Mouse (Mus musculus) G1E (cell line): ENCODE data around the gene Fgfr2. TPM values are rescaled to one million over a fixed set of nuclear protein-coding genes. Genes with fewer than 3 reads are reported as not detected.
A peak's percentile ranks its signal among the peaks of the same experiment; 100 is the strongest.

Source experiments
- ATAC-seq: 2 replicates; pipeline ENCODE4 v1.8.0; 2016; ENCODE audit warnings: mild to moderate bottlenecking; ENCODE audit not compliant: insufficient number of reproducible peaks, poor library complexity, low FRiP score, severe bottlenecking; ENCODE audit errors: extremely low read depth
- DNase-seq: peaks from one replicate; pipeline ENCODE4 v3.0.0; 2012; ENCODE audit warnings: low spot score
- H3K27me3 ChIP-seq: 2 replicates; pipeline ENCODE4 v1.6.1; 2012; ENCODE audit warnings: mild to moderate bottlenecking, low read length, inconsistent platforms; ENCODE audit not compliant: insufficient read depth
- H3K36me3 ChIP-seq: replicated peaks from 2 replicates; pipeline ENCODE3; 2012; ENCODE audit warnings: mild to moderate bottlenecking, inconsistent platforms
- H3K4me1 ChIP-seq: 2 replicates; pipeline ENCODE4 v1.6.1; 2012; ENCODE audit warnings: low read depth, low read length, inconsistent platforms, mixed read lengths; ENCODE audit not compliant: insufficient read depth
- H3K4me3 ChIP-seq: 2 replicates; pipeline ENCODE4 v1.5.1; 2012; ENCODE audit warnings: low read depth, mild to moderate bottlenecking, inconsistent platforms, low read length, moderate library complexity, mixed read lengths
- H3K9me3 ChIP-seq: replicated peaks from 2 replicates; pipeline ENCODE4 v1.6.1; 2012; ENCODE audit warnings: inconsistent platforms
- CTCF ChIP-seq: IDR thresholded peaks from 2 replicates; pipeline ENCODE4 v1.5.1; 2012; ENCODE audit warnings: low read depth, low read length, inconsistent platforms, mixed read lengths
- GATA1 ChIP-seq: IDR thresholded peaks from 2 replicates; pipeline ENCODE4 v1.6.1; 2012; ENCODE audit warnings: borderline replicate concordance, low read length, inconsistent platforms, mixed read lengths
- GATA2 ChIP-seq: IDR thresholded peaks from 2 replicates; pipeline ENCODE4 v1.6.1; 2012; ENCODE audit warnings: low read depth, low read length, inconsistent platforms, borderline replicate concordance
- POLR2AphosphoS5 ChIP-seq: IDR thresholded peaks from 2 replicates; pipeline ENCODE4 v1.6.1; 2012; ENCODE audit warnings: low read depth, low read length, inconsistent platforms; ENCODE audit not compliant: insufficient replicate concordance
- TAL1 ChIP-seq: conservative IDR thresholded peaks from 2 replicates; pipeline ENCODE4 v1.6.1; 2012; ENCODE audit warnings: low read depth, low read length, inconsistent platforms, mixed read lengths
- polyA plus RNA-seq: library from polyadenylated mRNA; stranded (reverse); fragments of >175 nt; gene quantifications from 2 replicates; pipeline ENCODE4 v1.2.3, GENCODE M21; 2012
- total RNA-seq, 2 experiments: library from RNA; stranded (forward) in 1 of 2; stranded (reverse) in 1 of 2; fragments of 200-1000 nt in 1 of 2; fragments of >200 nt in 1 of 2; fragmentation: Nextera tagmentation in 1 of 2; gene quantifications; 2 replicates each; pipeline ENCODE4 v1.2.3; 2014 to 2017

The Fgfr2 gene
- total and polyA plus RNA-seq, 3 experiments = 0.22 TPM; not detected in 2

DNA sequence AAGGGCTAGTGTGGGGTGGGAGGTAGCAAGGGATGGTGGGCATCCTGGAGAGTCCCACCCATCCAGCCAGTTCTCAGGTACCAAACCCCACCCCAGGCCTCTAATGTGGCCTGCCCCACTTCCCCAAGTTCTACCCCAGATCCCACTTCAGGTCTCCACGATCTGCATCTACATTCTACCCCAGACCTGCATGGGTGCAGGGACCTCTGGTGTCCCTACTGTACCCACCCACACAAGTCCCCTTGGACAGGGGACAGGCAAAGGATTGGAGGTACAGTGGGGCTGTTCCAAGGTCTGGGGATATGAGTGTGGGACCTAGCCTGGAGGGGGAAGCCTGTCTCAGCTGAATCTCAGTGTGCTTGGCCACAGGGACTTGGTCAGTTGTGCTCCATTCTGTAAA, 441.3 kb downstream of the Fgfr2 start:
- no peak for DNase-seq
- Histone ChIP-seq H3K9me3 (no peaks in the 10 kb centered on the region), H3K4me1 (peaks cover 62% of the 10 kb centered on the region), H3K4me3 (no peak overlapping the region), H3K36me3 (no peaks in the 10 kb centered on the region), H3K27me3 (peaks cover 7% of the 10 kb centered on the region)
- TF ChIP-seq TAL1 (no peak), GATA2 (no peak), CTCF (no peak), GATA1 (no peak), POLR2AphosphoS5 (no peak)
- no peak for ATAC-seq

DNA sequence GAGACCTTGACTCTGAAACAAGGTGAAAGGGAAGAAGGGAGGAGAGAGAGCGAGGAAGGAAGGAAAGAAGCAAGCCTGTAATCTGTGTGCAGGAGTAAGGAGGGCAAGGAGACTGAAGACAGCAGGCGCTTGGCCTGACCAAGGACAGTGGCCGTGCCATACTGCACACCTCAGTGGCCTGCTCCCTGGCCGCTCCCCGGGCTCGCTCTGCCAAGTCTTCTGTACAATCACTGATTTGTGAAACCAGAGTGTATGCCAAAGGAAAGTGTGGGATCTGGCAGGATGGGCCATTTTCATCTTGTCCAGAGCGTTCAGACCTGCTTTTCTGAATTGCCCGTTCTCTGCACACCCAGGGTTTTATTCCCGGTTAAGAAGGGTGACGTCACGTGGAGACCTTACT, 441.9 kb downstream of the Fgfr2 start:
- TF ChIP-seq TAL1 (no peak), GATA1 (no peak), GATA2 (no peak), CTCF (no peak), POLR2AphosphoS5 (no peak)
- ATAC-seq = no peak
- Histone ChIP-seq H3K9me3 (no peaks in the 10 kb centered on the region), H3K4me1 (peaks cover 57% of the 10 kb centered on the region), H3K4me3 (no peak overlapping the region), H3K27me3 (peaks cover 7% of the 10 kb centered on the region), H3K36me3 (no peaks in the 10 kb centered on the region)
- DNase-seq = no peak

DNA sequence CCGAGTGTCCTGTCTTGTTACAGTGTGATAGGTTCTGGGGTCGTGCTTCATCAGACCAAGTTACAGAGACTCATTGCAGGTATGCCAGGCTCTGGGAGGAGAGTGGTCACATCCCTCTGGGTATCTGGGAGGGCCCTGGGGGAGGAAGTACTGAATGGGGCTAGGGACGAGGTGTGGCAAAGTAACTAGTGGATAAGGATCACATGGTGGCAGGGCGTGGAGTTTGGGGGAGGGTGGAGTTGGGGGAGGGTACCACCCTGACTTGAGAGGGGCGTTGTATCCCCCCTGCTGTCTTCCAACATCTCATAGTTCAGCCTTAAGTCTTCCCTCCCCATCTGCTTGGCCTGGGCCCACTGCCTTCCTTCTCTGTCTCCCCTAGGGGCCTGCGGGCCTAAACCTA, 443.6 kb downstream of the Fgfr2 start:
- ATAC-seq = peak; percentile 29; the same call in 1 of the 2 replicates
- H3K27me3 ChIP-seq = peaks cover 7% of the 10 kb centered on the region
- no peak for DNase-seq
- peaks cover 48% of the 10 kb centered on the region for H3K4me1 ChIP-seq
- no peak for TF ChIP-seq POLR2AphosphoS5
- no peak for TF ChIP-seq GATA1
- no peak for TF ChIP-seq TAL1
- no peak for TF ChIP-seq GATA2
- no peak for TF ChIP-seq CTCF
- H3K9me3 ChIP-seq = no peaks in the 10 kb centered on the region
- H3K36me3 ChIP-seq = no peaks in the 10 kb centered on the region
- H3K4me3 ChIP-seq = no peak overlapping the region

DNA sequence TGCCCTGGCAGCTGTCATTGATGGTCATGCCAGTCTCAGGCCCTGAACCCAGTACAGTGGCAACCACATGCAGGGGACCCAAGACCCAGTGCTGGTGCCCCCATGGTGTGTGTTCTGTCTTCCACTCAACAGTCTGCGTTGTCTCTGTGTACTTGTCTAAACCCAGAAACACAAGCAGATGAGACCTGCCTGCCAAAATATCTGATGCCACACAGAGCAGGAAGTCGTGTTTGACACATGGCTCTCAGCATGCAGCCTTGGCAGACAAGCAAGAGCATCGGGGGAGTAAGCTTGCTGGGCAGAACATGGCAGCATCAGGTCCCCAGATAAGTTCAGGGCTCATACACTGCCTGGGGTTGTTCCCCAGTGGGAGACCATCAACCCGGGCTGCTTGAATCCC, 444.0 kb downstream of the Fgfr2 start:
- TF ChIP-seq TAL1 (no peak), POLR2AphosphoS5 (no peak), GATA1 (no peak), GATA2 (no peak)
- ATAC-seq (no peak), DNase-seq (no peak)
- peaks cover 49% of the 10 kb centered on the region for H3K4me1 ChIP-seq
- H3K4me3 ChIP-seq = no peak overlapping the region
- H3K36me3 ChIP-seq = no peaks in the 10 kb centered on the region
- no peaks in the 10 kb centered on the region for H3K9me3 ChIP-seq
- peaks cover 7% of the 10 kb centered on the region for H3K27me3 ChIP-seq

DNA sequence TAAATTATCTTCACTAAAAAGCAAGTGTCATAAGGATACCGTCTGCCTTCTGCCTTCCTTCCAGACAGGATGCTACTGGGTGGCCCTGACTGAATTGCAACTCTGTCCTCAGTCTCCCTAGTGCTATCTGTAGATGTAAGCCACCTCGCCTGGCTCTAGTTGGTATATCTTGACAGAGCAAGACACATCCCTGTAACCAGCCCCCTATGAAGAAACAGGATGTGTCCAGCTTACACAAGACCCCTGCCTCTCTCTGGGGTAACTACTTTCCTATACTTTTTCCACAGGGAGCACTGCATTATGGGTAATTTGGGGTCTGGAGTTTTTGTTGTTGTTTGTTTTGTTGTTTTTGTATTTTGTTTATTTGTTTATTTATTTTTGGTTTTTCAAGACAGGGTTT, 447.2 kb downstream of the Fgfr2 start:
- no peaks in the 10 kb centered on the region for H3K9me3 ChIP-seq
- H3K36me3 ChIP-seq = no peaks in the 10 kb centered on the region
- DNase-seq = no peak
- TF ChIP-seq GATA2 (no peak), GATA1 (no peak), TAL1 (no peak), CTCF (no peak)
- H3K4me1 ChIP-seq = peaks cover 48% of the 10 kb centered on the region
- H3K4me3 ChIP-seq = no peak overlapping the region
- ATAC-seq = no peak
- peaks cover 3% of the 10 kb centered on the region; the same call in 1 of the 2 replicates for H3K27me3 ChIP-seq

DNA sequence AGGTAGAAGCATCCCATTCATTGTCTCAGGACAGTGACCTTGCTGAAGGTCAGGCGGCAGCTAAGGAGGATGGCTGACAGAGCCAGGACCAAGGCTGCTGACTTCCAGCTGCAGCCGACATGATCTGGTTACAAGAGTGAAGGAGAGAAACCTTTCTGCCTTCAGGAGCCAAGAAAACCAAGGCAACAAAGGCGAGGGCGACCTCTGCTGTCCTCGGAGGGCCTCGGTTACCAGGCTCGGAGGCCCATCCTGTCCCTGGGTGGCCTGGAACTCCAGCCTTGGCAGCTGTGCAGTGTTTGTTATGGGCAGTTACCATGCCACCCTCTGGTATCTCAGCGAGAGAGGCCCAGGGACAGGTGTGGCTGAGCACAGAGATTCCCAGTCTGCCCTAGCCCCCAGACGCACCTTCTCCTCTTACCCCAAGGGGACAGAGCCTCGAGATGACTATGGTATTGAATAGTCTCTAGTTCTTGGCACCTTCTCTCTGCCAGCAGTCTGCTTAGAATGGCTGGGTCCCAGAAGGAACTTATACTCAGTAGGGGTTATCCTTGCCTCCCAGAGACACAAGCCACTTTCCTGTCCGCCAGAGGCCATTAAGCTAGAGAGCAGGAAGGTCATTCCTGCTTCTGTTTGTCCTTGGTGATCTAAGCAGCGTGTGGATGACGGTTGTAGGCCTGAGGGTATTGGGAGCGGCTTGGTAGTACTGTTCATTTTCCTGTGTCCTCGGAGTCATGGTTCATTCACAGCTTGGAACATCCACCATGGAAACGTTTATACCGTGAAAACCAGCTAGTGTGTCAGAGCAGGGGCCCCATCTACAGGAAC, 449.0 kb downstream of the Fgfr2 start:
- peaks cover 44% of the 10 kb centered on the region for H3K4me1 ChIP-seq
- ATAC-seq = no peak
- H3K4me3 ChIP-seq = no peak overlapping the region
- H3K9me3 ChIP-seq = no peaks in the 10 kb centered on the region
- peaks cover 9% of the 10 kb centered on the region for H3K27me3 ChIP-seq
- DNase-seq = no peak
- H3K36me3 ChIP-seq = no peaks in the 10 kb centered on the region
- TF ChIP-seq GATA1 (no peak), GATA2 (no peak), POLR2AphosphoS5 (no peak), CTCF (no peak), TAL1 (no peak)
